Mouse (Mus musculus): ENCODE data around the gene Gm8909.
"Not testable (repeated sequence)": the region's sequence is repeated elsewhere in the genome, so short reads cannot be mapped to it uniquely, and the experiment has no call there.

The Gm8909 gene

DNA sequence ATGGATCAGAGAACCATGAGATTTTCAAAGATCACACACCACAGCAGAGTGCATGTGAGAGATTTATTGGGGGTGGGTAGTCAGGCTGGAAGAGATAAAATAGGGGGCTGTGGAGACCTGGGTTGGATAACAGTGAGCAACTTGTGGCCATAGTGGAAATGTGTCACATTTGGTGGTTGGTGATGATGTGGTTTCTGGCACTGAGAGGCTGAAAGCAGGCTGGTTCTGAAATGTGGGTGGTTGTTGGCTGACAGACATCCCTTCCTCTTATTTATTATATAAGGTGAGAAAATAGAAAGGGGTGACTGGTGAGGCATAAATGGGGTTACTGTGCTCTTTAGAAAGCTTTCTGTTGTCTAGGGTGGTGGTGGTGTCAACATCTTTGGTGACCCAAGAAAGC is 1.4 kb upstream of the Gm8909 start:
- POLR2A ChIA-PET = interaction anchor here in 1 of 4 experiments (1.6 kb wide), 1 partner anchor 23 kb away, joined by 3 read pairs; no protein-coding TSS in a partner anchor
- CTCF ChIA-PET = no interaction called here

- CTCF ChIA-PET = not testable (repeated sequence)
- POLR2A ChIA-PET = interaction anchor here in 1 of 4 experiments (1.6 kb wide), 1 partner anchor 22 kb away, joined by 3 read pairs; no protein-coding TSS in a partner anchor
Measured at GRCm38 (mm10) chr17:36169094-36169493, 757 bp upstream of the Gm8909 start.

GRCm38 (mm10) chr17:36167306-36168038 is 865 bp downstream of the Gm8909 start:
- POLR2A ChIA-PET = interaction anchor here in 2 of 4 experiments (0.7 to 1.0 kb wide), 2 partner anchors 12 to 13 kb away, joined by 3 to 5 read pairs; no protein-coding TSS in a partner anchor
- CTCF ChIA-PET = no interaction called here

GRCm38 (mm10) chr17:36166901-36167300 is 1.4 kb downstream of the Gm8909 start:
- CTCF ChIA-PET = not testable (repeated sequence)
- POLR2A ChIA-PET = interaction anchor here in 2 of 4 experiments (0.7 to 1.0 kb wide), 2 partner anchors 12 kb away, joined by 3 to 5 read pairs; no protein-coding TSS in a partner anchor

GRCm38 (mm10) chr17:36161129-36162051 is 6.9 kb downstream of the Gm8909 start:
- POLR2A ChIA-PET = interaction anchor here (0.6 to 2.2 kb wide), 12 partner anchors 11 to 243 kb away, joined by 3 to 17 read pairs (median 4); no protein-coding TSS in a partner anchor

GRCm38 (mm10) chr17:36158264-36158663 is 10.1 kb downstream of the Gm8909 start:
- POLR2A ChIA-PET, CTCF ChIA-PET: not testable (repeated sequence)

More at GRCm38 (mm10) chr17:36161129-36162051, 6.9 kb downstream of the Gm8909 start:
- CTCF ChIA-PET = interaction anchor here in 2 of 4 experiments (0.8 to 1.5 kb wide), 2 partner anchors 32 to 45 kb away, joined by 3 to 4 read pairs; no protein-coding TSS in a partner anchor

GRCm38 (mm10) chr17:36157782-36158181 is 10.6 kb downstream of the Gm8909 start:
- POLR2A ChIA-PET = interaction anchor here in 2 of 4 experiments (0.6 to 1.0 kb wide), 2 partner anchors 10 to 24 kb away, joined by 3 read pairs; no protein-coding TSS in a partner anchor
- CTCF ChIA-PET = interaction anchor here in 1 of 4 experiments (0.6 kb wide), 1 partner anchor 351 kb away, joined by 4 read pairs; no protein-coding TSS in a partner anchor

DNA sequence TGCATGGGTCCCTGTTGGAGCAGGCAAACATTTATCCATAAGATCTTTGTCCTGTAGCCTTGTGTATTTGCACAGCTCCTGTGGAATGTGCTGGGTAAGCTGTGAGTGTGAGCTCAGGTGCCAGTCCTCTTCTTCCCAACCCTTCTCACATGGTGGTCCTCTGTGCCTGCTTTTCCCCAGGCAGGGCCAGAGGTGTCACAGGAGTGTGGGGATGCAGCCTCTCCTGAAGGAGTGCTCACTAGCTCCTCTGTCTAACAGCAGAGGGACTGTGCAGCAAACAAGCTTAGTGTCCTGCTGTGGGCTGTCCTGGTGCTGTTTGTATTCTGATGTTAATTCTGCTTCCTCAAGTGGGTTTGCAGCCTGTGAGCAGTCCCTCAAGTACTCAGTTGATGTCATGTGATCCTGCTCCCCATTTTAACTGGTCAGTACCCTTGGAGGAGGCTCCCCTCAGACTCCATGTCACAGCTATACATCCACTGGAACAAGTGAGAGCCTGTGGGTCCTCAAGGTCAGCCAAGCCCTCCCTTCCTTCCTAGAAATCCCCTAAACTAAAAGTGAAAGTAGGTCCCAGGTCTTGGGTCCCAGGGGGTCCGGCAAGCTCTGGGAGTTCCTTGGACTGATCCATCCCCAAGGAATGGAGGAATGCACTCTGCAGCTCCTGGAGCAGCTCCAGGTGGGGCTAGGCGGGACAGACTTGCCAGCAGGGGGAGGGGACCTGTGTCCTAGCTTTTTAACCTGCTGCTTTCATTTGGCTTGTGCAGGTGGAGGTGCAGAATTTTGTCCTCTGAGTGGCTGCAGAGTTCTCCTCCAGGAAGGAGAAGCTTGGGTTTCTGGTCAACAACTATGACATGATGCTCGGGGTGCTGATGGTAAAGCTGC is 13.8 kb downstream of the Gm8909 start:
- CTCF ChIA-PET = interaction anchor here in 1 of 4 experiments (0.9 to 1.2 kb wide), 3 partner anchors 12 to 41 kb away, joined by 3 read pairs; partner anchors contain the start of gene H2-T3
- POLR2A ChIA-PET = interaction anchor here in 2 of 4 experiments (0.6 to 1.8 kb wide), 19 partner anchors 7 to 209 kb away, joined by 3 to 13 read pairs (median 4); no protein-coding TSS in a partner anchor

GRCm38 (mm10) chr17:36151200-36151599 is 17.1 kb downstream of the Gm8909 start:
- CTCF ChIA-PET = not testable (repeated sequence)
- POLR2A ChIA-PET = interaction anchor here in 1 of 4 experiments (1.5 kb wide), 1 partner anchor 11 kb away, joined by 4 read pairs; no protein-coding TSS in a partner anchor

DNA sequence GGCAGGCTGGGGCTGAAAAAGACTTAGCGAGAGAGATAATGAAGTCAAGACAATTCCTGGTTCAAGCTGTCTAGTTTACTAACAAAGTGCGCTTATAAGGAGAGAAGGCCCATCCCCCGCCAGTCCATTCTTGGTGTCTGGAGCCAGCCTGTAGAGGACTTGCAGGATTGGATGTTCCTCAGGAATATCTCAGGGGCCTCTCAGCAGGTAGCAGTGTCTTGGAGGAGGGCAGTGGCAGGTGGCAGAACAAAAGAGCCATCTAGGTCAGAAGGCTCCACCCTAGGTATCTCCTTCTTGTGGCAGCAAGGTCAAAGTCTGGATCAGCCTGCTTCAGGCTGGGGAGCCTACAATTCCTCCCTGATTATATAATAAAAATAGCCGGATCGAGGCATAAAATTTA is 19.9 kb downstream of the Gm8909 start:
- CTCF ChIA-PET = interaction anchor here in 1 of 4 experiments (1.1 kb wide), 2 partner anchors 45 to 152 kb away, joined by 3 to 4 read pairs; no protein-coding TSS in a partner anchor
- POLR2A ChIA-PET = interaction anchor here in 2 of 4 experiments (0.8 to 3.8 kb wide), 6 partner anchors 13 to 229 kb away, joined by 3 to 17 read pairs (median 6); no protein-coding TSS in a partner anchor

GRCm38 (mm10) chr17:36146937-36147336 is 21.4 kb downstream of the Gm8909 start:
- CTCF ChIA-PET = interaction anchor here in 1 of 4 experiments (0.7 kb wide), 1 partner anchor 61 kb away, joined by 7 read pairs; no protein-coding TSS in a partner anchor
- POLR2A ChIA-PET = interaction anchor here in 1 of 4 experiments (0.7 to 3.8 kb wide), 11 partner anchors 8 to 50 kb away, joined by 3 to 17 read pairs (median 4); partner anchors contain the start of gene Gm8909

DNA sequence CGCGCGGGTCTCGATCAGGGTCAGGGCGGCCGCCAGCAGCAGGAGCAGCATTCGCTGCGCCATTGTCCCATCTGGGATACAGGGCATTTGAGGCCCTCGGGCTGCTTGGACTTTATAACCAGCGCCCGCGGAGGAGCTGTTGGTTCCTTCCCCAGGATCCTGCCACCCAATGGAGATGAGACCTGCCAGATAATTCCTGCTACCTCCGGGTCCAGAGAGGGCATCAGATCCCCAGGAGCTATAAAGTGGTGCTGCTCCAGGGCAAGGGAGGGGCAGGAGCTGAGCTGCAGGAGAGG is 22.5 kb downstream of the Gm8909 start:
- CTCF ChIA-PET = not testable (repeated sequence)
- POLR2A ChIA-PET = interaction anchor here in 2 of 4 experiments (0.8 to 3.8 kb wide), 4 partner anchors 9 to 59 kb away, joined by 3 to 17 read pairs (median 10); no protein-coding TSS in a partner anchor

- CTCF ChIA-PET = no interaction called here
- POLR2A ChIA-PET = interaction anchor here in 2 of 4 experiments (0.6 to 2.1 kb wide), 8 partner anchors 10 to 780 kb away, joined by 3 to 13 read pairs (median 4); no protein-coding TSS in a partner anchor
Measured at GRCm38 (mm10) chr17:36145111-36145860, 23.1 kb downstream of the Gm8909 start.

DNA sequence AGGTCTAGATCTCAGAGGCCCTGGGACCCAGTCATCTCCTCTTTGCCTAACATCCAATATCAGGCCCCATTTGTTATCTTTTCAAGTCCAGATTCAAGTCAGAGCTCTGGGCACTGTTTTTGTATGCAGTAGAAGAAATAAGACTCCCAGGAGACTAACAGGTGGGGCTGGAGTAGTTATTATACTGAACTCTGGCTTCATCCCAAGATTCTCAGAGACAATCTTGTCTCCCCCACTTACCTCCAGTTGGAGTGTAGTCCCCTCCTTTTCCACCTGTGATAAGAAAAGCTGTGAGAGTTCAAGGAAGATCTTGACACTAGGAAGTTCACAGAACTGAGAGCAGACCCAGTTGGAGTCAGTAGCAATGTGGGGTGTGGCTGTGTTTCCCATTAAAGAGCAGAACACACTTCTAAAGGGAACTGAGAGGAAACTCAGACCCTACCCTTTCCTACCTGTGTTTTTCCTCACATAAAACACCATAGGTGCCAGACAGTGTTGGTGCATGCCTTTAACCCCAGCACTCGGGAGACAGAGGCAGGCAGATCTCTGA is 32.0 kb downstream of the Gm8909 start:
- ChIA-PET CTCF (interaction anchor here in 3 of 4 experiments (0.7 to 4.6 kb wide), 4 partner anchors 18 to 76 kb away, joined by 3 to 54 read pairs (median 4); no protein-coding TSS in a partner anchor), POLR2A (interaction anchor here in 2 of 4 experiments (0.6 to 1.4 kb wide), 3 partner anchors 72 to 660 kb away, joined by 3 to 11 read pairs (median 3); no protein-coding TSS in a partner anchor)

DNA sequence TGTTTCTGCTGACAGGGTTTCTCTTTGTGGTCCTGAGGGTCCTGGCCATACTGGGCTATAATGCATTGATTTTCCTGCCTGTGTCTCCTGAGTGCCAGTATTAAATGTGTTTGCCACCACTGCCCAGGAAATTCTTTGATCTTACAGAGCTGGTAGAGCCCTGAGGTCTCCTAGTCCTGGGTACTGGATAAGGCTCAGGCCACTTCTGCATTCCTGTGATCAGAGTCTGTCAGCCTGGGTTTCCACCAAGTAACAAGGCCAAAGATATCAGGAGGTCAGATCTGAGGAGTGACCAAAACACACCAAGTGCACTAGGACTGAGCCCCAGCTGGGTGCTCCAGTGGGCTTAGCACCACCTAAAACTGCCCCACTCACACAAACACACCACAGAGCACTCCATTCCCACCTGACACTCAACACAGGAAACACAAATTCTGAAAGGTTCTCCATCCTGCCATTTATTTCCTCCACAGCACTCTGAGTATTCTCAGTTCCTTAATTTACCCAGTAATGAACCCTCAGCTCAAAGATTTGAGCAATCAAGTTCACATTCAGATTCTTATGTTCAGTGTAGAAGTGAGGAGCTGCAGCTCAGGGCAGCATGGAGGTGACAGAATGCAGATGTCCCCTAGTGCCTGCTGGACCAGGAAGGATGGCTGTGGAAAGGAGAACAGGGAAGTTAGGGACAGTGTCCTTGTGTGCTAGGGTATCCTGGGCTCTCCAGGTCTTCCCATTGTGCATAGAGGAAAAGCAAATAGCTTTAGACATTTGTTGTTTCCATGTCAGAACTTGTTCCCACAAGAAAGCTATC is 32.7 kb downstream of the Gm8909 start:
- ChIA-PET CTCF (interaction anchor here in 3 of 4 experiments (1.2 to 4.6 kb wide), 4 partner anchors 72 to 75 kb away, joined by 3 to 54 read pairs (median 6); no protein-coding TSS in a partner anchor), POLR2A (interaction anchor here in 3 of 4 experiments (0.6 to 1.4 kb wide), 4 partner anchors 71 to 659 kb away, joined by 3 to 11 read pairs (median 4); no protein-coding TSS in a partner anchor)

Data from embryonic stem cell, embryonic (primary cell).